Mouse (Mus musculus) MEL (cell line): Measurements from ENCODE around the gene Cct6b.
"Not testable (repeated sequence)": the region's sequence is repeated elsewhere in the genome, so short reads cannot be mapped to it uniquely, and the experiment has no call there.

ENCODE experiments used
- CHD2 ChIP-seq: IDR thresholded peaks from 2 replicates; pipeline ENCODE4 v1.6.1; 2011; ENCODE audit warnings: low read length, improper control_type of control experiment
- JUND ChIP-seq: IDR thresholded peaks from 2 replicates; pipeline ENCODE4 v1.6.1; 2011; ENCODE audit warnings: low read depth, mild to moderate bottlenecking, improper control_type of control experiment, low read length
- MYC ChIP-seq: IDR thresholded peaks from 2 replicates; pipeline ENCODE4 v1.6.1; 2011; ENCODE audit warnings: low read depth, mild to moderate bottlenecking, low read length, improper control_type of control experiment, moderate library complexity
- NRF1 ChIP-seq: IDR thresholded peaks from 2 replicates; pipeline ENCODE4 v1.6.1; 2014; ENCODE audit warnings: low read depth, mild to moderate bottlenecking, inconsistent platforms, low read length, improper control_type of control experiment, moderate library complexity; ENCODE audit not compliant: poor library complexity, insufficient read depth, severe bottlenecking
- POLR2A ChIP-seq, 2 experiments: IDR thresholded peaks; 2 replicates each; pipeline ENCODE4 v1.6.1; 2011 to 2012; ENCODE audit warnings: low read length in 2 of 2, mild to moderate bottlenecking in 2 of 2, control low read depth in 1 of 2, improper control_type of control experiment in 1 of 2, low read depth in 1 of 2, moderate library complexity in 1 of 2; ENCODE audit not compliant: control insufficient read depth in 1 of 2, insufficient read depth in 1 of 2, poor library complexity in 1 of 2
- POLR2AphosphoS2 ChIP-seq: IDR thresholded peaks from 2 replicates; pipeline ENCODE4 v1.6.1; 2011; ENCODE audit warnings: low read length, improper control_type of control experiment
- POLR2AphosphoS5 ChIP-seq: IDR thresholded peaks from 2 replicates; pipeline ENCODE4 v1.6.1; 2012; ENCODE audit warnings: low read depth, borderline replicate concordance, mild to moderate bottlenecking, inconsistent platforms, low read length, moderate library complexity, mixed read lengths
- TBP ChIP-seq: IDR thresholded peaks from 2 replicates; pipeline ENCODE4 v1.8.0; 2011; ENCODE audit warnings: low read depth, low read length, improper control_type of control experiment
- ZMIZ1 ChIP-seq: IDR thresholded peaks from 2 replicates; pipeline ENCODE4 v1.6.1; 2012; ENCODE audit warnings: low read depth, mild to moderate bottlenecking, inconsistent platforms, low read length, improper control_type of control experiment, moderate library complexity

GRCm38 (mm10) chr11:82694947-82695346, 69.2 kb downstream of the Cct6b start:
- not testable (repeated sequence) for TF ChIP-seq TBP; POLR2A (IDR thresholded peaks at IDR 0.05; ENCODE audit: control insufficient read depth in 1 of 2, insufficient read depth in 1 of 2, low read depth in 1 of 2, low read length in 2 of 2, poor library complexity in 1 of 2); MYC; NRF1; POLR2AphosphoS5; ZMIZ1; JUND; POLR2AphosphoS2; CHD2
